Mouse (Mus musculus): ENCODE measurements around the gene Cdk7. TPM values are rescaled to one million over a fixed set of nuclear protein-coding genes. Genes with fewer than 3 reads are reported as not detected.
"Not testable (repeated sequence)": the region's sequence is repeated elsewhere in the genome, so short reads cannot be mapped to it uniquely, and the experiment has no call there.

The Cdk7 gene
- total RNA-seq, 2 experiments from 2014 or later: 37.4 to 43.9 TPM

- Histone ChIP-seq H3K27ac (no peak overlapping the region), H3K4me3 (no peak overlapping the region)
- TF ChIP-seq CTCF (IDR thresholded peaks at IDR 0.05): no peak
- intact Hi-C loops (cut with DNase I): loop anchor here (10.0 kb wide), 1 partner anchor 966 kb away; no protein-coding TSS in a partner anchor
- DNase-seq (ENCODE audit: extremely low spot score in 1 of 2, low spot score in 2 of 2): no peak
Measured at GRCm38 (mm10) chr13:100748638-100749037, 17.9 kb upstream of the Cdk7 start.

GRCm38 (mm10) chr13:100746090-100746489 is 15.4 kb upstream of the Cdk7 start:
- no peak overlapping the region for H3K4me3 ChIP-seq
- peak; percentile 17 to 51 for DNase-seq (ENCODE audit: extremely low spot score in 1 of 2, low spot score in 2 of 2)
- peak overlapping the region; percentile 38; the same call in 1 of the 2 replicates for H3K27ac ChIP-seq
- TF ChIP-seq CTCF (IDR thresholded peaks at IDR 0.05): no peak
- intact Hi-C loops (cut with DNase I): loop anchor here (10.0 kb wide), 1 partner anchor 969 kb away; no protein-coding TSS in a partner anchor

- peak within 1 kb of the TSS; percentile 87 for H3K4me3 ChIP-seq
- DNase-seq (ENCODE audit: extremely low spot score in 1 of 2, low spot score in 2 of 2): peak; percentile 87 to 91
- intact Hi-C loops (cut with DNase I): loop anchor here (5.0 to 10.0 kb wide), 2 partner anchors 43 to 971 kb away; partner anchors contain the start of gene Ccnb1
- no peak; the same call in 1 of the 2 replicates for TF ChIP-seq CTCF (IDR thresholded peaks at IDR 0.05)
- peak within 1 kb of the TSS; percentile 100 for H3K27ac ChIP-seq
Measured at GRCm38 (mm10) chr13:100744036-100744744, 13.5 kb upstream of the Cdk7 start, which contains the start of gene Mrps36. Gene Mrps36 (minus strand): TSS chr13:100744659.

GRCm38 (mm10) chr13:100743346-100744035 is 12.8 kb upstream of the Cdk7 start:
- H3K4me3 ChIP-seq: peak overlapping the region; percentile 87
- no peak for TF ChIP-seq CTCF (IDR thresholded peaks at IDR 0.05)
- intact Hi-C loops (cut with DNase I): loop anchor here (1.0 to 10.0 kb wide), 3 partner anchors 12 to 971 kb away; partner anchors contain the start of gene Ccnb1
- H3K27ac ChIP-seq: peak overlapping the region; percentile 100
- no peak for DNase-seq (ENCODE audit: extremely low spot score in 1 of 2, low spot score in 2 of 2)

GRCm38 (mm10) chr13:100742831-100743230 is 12.1 kb upstream of the Cdk7 start:
- H3K4me3 ChIP-seq: peak overlapping the region; percentile 87; the same call in 1 of the 2 replicates
- TF ChIP-seq CTCF (IDR thresholded peaks at IDR 0.05): no peak
- no peak for DNase-seq (ENCODE audit: extremely low spot score in 1 of 2, low spot score in 2 of 2)
- no peak overlapping the region; the same call in 1 of the 2 replicates for H3K27ac ChIP-seq
- intact Hi-C loops (cut with DNase I): loop anchor here (1.0 to 10.0 kb wide), 3 partner anchors 12 to 972 kb away; partner anchors contain the start of gene Ccnb1

- Histone ChIP-seq H3K4me3 (no peak overlapping the region), H3K27ac (no peak overlapping the region)
- DNase-seq (ENCODE audit: extremely low spot score in 1 of 2, low spot score in 2 of 2): no peak
- intact Hi-C loops (cut with DNase I): loop anchor here (5.0 kb wide), 2 partner anchors 80 to 100 kb away; partner anchors contain the start of genes Ak6, Rad17, Slc30a5 and Taf9
- TF ChIP-seq CTCF (IDR thresholded peaks at IDR 0.05): no peak
Measured at GRCm38 (mm10) chr13:100732756-100733155, 2.0 kb upstream of the Cdk7 start.

GRCm38 (mm10) chr13:100731462-100732046 is 815 bp upstream of the Cdk7 start:
- not testable (repeated sequence) for H3K4me3 ChIP-seq; DNase-seq (ENCODE audit: extremely low spot score in 1 of 2, low spot score in 2 of 2); H3K27ac ChIP-seq
- intact Hi-C loops (cut with DNase I): loop anchor here (1.0 to 5.0 kb wide), 3 partner anchors 12 to 101 kb away; partner anchors contain the start of genes Ak6, Rad17, Slc30a5 and Taf9

GRCm38 (mm10) chr13:100730153-100730860 is 432 bp downstream of the Cdk7 start:
- intact Hi-C loops (cut with DNase I): loop anchor here (5.0 kb wide), 2 partner anchors 78 to 102 kb away; partner anchors contain the start of genes Ak6, Rad17, Slc30a5 and Taf9
- no peak for TF ChIP-seq CTCF (IDR thresholded peaks at IDR 0.05)
- Histone ChIP-seq H3K4me3 (peak overlapping the region; percentile 64), H3K27ac (peak overlapping the region; percentile 38)
- DNase-seq (ENCODE audit: extremely low spot score in 1 of 2, low spot score in 2 of 2): no peak

- DNase-seq (ENCODE audit: extremely low spot score in 1 of 2, low spot score in 2 of 2); H3K27ac ChIP-seq; intact Hi-C loops (cut with DNase I); H3K4me3 ChIP-seq: not testable (repeated sequence)
Measured at GRCm38 (mm10) chr13:100728530-100728929, 2.2 kb downstream of the Cdk7 start.

GRCm38 (mm10) chr13:100728086-100728485 is 2.7 kb downstream of the Cdk7 start:
- TF ChIP-seq CTCF (IDR thresholded peaks at IDR 0.05): no peak
- no peak for DNase-seq (ENCODE audit: extremely low spot score in 1 of 2, low spot score in 2 of 2)
- intact Hi-C loops (cut with DNase I): no loop called here
- no peak overlapping the region for H3K4me3 ChIP-seq
- H3K27ac ChIP-seq: no peak overlapping the region

GRCm38 (mm10) chr13:100725194-100725593 is 5.5 kb downstream of the Cdk7 start:
- intact Hi-C loops (cut with DNase I): no loop called here
- no peak overlapping the region for H3K27ac ChIP-seq
- TF ChIP-seq CTCF (IDR thresholded peaks at IDR 0.05): no peak
- no peak overlapping the region for H3K4me3 ChIP-seq
- no peak for DNase-seq (ENCODE audit: extremely low spot score in 1 of 2, low spot score in 2 of 2)
